Mouse (Mus musculus) MEL (cell line): ENCODE data around the gene Spp2.

Source experiments
- CTCF ChIP-seq, 3 experiments: IDR thresholded peaks in 2 of 3; conservative IDR thresholded peaks in 1 of 3; 2 replicates each; pipeline ENCODE4 v1.5.1; 2011 to 2012; ENCODE audit warnings: low read length in 3 of 3, low read depth in 2 of 3, mild to moderate bottlenecking in 2 of 3, improper control_type of control experiment in 1 of 3, inconsistent platforms in 1 of 3, mixed read lengths in 1 of 3, moderate library complexity in 1 of 3; ENCODE audit not compliant: control insufficient read depth in 1 of 3, insufficient read depth in 1 of 3, poor library complexity in 1 of 3, severe bottlenecking in 1 of 3
- EP300 ChIP-seq, 2 experiments: IDR thresholded peaks; 2 replicates each; pipeline ENCODE4 v1.6.1; 2011; ENCODE audit warnings: improper control_type of control experiment in 2 of 2, low read length in 2 of 2, low read depth in 1 of 2, mild to moderate bottlenecking in 1 of 2
- GABPA ChIP-seq: IDR thresholded peaks from 2 replicates; pipeline ENCODE4 v1.6.1; 2012; ENCODE audit warnings: low read depth, mild to moderate bottlenecking, inconsistent platforms, low read length, improper control_type of control experiment, moderate library complexity
- GATA1 ChIP-seq: IDR thresholded peaks from 2 replicates; pipeline ENCODE4 v1.6.1; 2011; ENCODE audit warnings: low read depth, low read length, improper control_type of control experiment
- NELFE ChIP-seq: IDR thresholded peaks from 2 replicates; pipeline ENCODE4 v1.6.1; 2011; ENCODE audit warnings: low read depth, low read length, improper control_type of control experiment
- POLR2A ChIP-seq, 2 experiments: IDR thresholded peaks; 2 replicates each; pipeline ENCODE4 v1.6.1; 2011 to 2012; ENCODE audit warnings: low read length in 2 of 2, mild to moderate bottlenecking in 2 of 2, control low read depth in 1 of 2, improper control_type of control experiment in 1 of 2, low read depth in 1 of 2, moderate library complexity in 1 of 2; ENCODE audit not compliant: control insufficient read depth in 1 of 2, insufficient read depth in 1 of 2, poor library complexity in 1 of 2
- TCF12 ChIP-seq: IDR thresholded peaks from 2 replicates; pipeline ENCODE4 v1.6.1; 2014; ENCODE audit warnings: low read depth, mild to moderate bottlenecking, inconsistent platforms, low read length, improper control_type of control experiment, moderate library complexity
- ZNF384 ChIP-seq: IDR thresholded peaks from 2 replicates; pipeline ENCODE4 v1.6.1; 2012; ENCODE audit warnings: low read depth, mild to moderate bottlenecking, inconsistent platforms, low read length, improper control_type of control experiment

DNA sequence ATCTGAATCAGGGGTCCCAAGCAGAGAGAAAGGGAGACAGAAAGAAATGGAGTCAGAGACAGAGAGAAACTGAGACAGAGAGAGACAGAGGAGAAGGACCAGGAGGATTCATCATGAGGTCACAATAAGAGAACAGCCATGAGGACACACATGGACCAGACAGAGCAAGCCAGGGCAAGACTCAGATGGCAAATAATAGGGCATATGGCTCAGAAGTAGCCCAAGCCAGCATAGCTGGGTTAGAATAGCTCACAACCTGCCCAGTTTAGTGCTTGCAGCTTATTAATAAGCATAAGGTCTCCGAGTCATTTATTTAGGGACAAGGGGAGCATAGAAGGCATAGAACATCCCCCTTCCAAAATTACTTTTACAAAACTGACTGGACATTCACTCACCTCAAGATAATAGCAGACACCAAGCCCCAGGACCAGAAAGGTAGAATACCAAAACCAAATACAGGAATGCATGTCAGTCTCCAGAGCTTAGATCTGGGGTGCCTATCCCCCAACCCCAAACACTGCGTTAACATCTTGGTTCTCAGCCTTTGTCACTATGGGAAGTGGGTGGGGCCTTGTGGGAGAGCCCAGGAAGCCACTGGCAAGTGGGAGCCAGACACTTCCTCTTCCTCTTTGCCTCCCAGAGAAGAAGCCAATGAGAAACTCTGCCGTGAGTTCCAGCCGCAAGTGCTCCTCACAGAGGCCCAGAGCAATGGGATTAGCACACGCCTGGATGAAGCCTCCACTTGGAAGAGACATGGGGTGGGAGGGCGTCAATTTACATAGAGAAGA, 26.5 kb downstream of the Spp2 start:
- TF ChIP-seq ZNF384 (no peak), NELFE (no peak), GATA1 (no peak), POLR2A (IDR thresholded peaks at IDR 0.05; ENCODE audit: control insufficient read depth in 1 of 2, insufficient read depth in 1 of 2, low read depth in 1 of 2, low read length in 2 of 2, poor library complexity in 1 of 2) (no peak), EP300 (IDR thresholded peaks at IDR 0.05; ENCODE audit: low read depth in 1 of 2, low read length in 2 of 2) (no peak), GABPA (no peak), CTCF (IDR thresholded peaks at IDR 0.05 in 2 of 3, conservative IDR thresholded peaks at IDR 0.05 in 1 of 3; ENCODE audit: control insufficient read depth in 1 of 3, insufficient read depth in 1 of 3, low read depth in 2 of 3, low read length in 3 of 3, poor library complexity in 1 of 3, severe bottlenecking in 1 of 3) (no peak), TCF12 (no peak)
